Mouse (Mus musculus): Measurements from ENCODE around the gene Cyp4a12a.
"Not testable (repeated sequence)": the region's sequence is repeated elsewhere in the genome, so short reads cannot be mapped to it uniquely, and the experiment has no call there.

Gene Cyp4a12a

DNA sequence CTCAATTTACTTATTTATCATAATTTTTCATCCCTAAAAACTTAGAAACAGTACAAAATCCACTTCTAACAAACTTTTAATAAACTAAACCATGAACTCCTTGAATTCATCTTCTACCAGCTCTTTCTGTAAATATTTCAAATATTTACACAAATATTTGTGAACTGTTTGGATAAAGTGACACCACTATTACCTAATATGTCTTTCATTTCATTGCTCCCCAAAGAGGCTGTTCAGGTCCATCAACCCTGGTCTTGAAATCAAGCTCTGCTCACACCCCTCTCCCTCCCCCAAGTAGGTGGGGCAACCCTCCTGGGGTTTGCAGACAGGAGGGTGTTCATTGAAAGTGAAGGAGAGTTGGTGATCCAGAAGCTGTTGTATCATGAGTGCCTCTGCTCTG is at the start of gene Cyp4a12a:
Gene Cyp4a12a (plus strand): TSS at position 301 of the 400 bp plus-strand sequence.
- not testable (repeated sequence) for DNase-seq

DNA sequence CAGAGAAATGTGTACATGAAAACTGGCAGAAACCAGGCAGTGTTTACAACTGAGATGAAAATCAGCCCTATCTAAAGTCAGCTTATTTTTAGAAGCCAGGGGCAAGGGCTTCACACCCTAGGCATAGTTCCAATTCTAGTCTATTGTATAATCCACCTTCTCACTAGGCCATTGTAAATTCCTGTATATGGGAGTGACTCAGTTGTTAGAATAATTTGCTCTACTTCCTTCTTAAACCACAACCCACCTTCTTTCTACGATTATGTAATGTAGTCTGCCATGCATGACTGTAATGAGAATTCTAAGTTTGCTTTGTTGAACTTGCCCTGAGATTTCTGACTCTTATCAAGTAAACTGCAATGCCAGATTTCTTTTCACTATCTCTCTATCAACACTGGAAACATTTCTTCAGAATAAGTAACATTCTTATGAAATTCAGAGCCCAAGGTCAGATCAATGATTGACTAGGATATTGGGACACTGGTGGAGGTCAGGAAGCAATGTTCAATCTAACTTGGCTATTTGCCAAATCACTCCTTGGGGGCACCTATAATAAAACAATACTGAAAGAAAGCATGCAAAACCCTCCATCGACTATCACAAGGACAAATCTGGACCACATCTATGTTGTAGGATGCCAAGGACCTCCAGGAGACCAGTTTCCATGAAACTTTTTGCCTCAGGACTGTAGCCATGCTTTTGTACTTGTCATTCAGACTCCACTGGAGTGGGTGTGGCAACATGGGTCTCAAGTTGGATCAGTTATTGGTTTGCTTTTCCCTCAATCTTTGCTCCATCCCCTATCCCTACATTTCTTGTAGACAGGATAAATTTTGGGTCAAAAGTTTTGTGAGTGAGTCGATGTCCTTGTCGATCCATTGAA is 33.9 kb upstream of the Cyp4a12a start:
- DNase-seq, result not testable (repeated sequence)

DNA sequence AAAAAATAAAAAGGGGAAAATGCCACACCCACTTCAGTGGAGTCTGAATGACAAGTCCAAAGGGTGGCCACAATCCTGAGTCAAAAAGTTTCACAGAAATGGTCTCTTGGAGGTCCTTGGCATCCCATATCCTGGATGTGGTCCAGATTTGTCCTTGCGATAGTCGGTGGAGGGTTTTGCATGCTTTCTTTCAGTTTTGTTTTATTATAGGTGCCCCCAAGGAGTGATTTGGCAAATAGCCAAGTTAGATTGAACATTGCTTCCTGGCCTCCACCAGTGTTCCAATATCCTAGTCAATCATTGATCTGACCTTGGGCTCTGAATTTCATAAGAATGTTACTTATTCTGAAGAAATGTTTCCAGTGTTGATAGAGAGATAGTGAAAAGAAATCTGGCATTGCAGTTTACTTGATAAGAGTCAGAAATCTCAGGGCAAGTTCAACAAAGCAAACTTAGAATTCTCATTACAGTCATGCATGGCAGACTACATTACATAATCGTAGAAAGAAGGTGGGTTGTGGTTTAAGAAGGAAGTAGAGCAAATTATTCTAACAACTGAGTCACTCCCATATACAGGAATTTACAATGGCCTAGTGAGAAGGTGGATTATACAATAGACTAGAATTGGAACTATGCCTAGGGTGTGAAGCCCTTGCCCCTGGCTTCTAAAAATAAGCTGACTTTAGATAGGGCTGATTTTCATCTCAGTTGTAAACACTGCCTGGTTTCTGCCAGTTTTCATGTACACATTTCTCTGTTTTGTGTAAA is 20.4 kb upstream of the Cyp4a12a start:
- DNase-seq, result not testable (repeated sequence)

DNA sequence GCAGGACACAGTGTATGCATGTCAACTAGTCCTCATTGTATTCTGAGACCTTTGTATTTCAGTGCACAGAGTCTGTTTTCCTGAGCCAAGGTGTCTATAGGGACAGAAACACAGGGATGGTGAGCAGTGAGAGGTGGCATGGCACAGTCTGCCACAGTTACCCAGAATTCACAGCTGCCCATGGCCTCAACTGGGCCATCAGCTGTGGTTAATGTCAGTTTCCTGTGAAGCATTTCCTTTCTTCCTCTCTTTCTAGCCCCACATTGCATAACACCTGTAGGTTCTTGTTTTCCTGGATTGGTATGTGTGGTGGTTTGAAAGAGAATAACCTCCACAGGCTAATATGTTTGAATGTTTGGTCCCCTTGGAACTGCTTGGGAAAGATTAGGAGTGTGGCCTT is 18.5 kb upstream of the Cyp4a12a start:
- DNase-seq, result no peak

DNA sequence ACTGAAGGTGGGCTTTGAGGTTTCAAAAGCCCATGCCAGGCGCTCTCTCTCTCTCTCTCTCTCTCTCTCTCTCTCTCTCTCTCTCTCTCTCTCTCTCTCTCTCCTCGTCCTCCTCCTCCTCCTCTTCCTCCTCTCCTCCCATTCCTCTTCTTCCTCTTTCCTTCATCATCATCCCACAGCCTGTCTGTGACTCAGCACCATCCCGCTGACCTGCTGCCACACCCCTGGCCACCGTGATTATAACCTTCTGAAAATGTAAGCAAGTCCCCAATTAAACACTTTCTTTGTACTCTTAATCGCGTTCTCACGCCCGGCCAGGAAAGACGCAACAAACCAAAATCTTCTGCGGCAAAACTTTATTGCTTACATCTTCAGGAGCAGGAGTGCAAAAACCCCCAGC is 18.1 kb upstream of the Cyp4a12a start:
- DNase-seq, result not testable (repeated sequence)

DNA sequence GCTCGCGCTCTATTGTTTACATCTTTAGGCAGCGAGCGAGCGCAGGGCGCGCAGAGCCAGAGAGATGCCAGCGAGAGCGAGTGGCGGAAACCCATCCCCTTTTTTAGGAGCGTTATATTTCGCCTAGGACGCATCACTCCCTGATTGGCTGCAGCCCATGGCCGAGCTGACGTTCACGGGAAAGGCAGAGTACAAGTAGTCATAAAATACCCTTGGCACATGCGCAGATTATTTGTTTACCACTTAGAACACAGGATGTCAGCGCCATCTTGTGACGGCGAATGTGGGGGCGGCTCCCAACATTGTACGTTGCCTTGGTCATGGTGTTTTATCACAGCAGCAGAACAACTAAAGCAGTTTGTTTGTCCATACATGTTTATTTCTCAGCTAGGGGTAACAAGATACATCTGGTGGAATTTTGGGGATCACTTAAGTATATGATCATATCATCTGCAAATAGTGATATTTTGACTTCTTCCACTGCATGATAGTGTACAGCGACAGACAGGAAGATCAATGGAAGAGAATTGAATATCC is 17.5 kb upstream of the Cyp4a12a start:
- not testable (repeated sequence) for DNase-seq

DNA sequence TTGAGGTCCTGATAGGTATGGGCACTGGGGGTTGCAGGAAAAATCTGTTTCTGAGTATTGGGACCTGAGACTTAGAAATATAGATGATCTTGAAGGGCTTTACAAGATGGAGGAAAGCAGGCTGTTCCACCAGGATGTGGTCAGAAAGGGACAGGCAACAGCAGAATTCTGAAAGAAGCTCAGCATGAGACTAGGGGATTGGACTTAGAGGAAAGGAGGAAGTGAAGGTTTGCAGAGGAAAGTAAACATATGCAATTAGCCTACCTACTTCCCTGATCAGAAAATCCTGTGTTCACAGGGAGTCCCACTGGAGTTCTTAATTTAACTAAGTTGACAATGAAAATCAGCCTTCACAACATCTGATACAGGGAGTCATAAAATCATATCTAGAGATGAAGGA is 26.9 kb downstream of the Cyp4a12a start:
- DNase-seq, result not testable (repeated sequence)

DNA sequence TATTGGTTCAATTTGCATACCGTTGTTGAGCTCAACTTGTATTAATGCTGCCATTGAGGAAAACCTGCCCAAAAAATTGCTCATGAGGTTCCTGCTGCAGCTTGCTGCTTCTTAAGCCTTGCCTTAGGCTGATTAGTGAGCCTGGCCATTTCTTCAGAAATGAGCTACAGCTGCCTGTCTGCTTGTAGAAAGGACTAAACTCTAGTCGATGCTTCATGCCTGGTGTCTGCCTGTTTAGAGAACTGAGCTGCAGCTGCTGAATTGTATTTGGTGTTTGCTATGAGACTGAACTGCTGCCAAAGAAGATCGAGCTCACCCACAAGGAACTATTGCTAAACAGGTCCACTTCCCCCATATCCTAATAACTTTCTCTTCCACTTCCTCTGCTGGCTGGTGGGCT is 66.8 kb downstream of the Cyp4a12a start:
- not testable (repeated sequence) for DNase-seq

DNA sequence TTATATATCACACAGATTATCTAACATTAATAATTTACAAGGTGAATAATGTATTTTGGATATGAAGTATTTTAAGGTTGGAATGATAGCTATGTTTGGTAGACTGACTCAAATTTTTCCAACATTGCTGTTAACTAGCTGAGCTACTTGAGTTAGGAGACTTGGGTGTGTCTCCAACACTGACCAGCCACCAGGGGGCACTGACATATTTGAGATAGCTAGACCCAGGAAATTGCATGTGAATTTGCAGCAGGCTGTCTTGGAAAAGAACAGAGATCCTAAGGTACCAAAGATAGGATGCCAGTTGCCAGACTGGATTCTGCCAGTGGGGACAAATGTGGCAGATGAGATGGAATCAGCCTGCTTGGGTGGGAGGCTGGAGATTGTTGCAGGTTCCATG is 69.2 kb downstream of the Cyp4a12a start:
- DNase-seq, result not testable (repeated sequence)
